Mouse (Mus musculus) right cerebral cortex, postnatal 14 days (tissue): ENCODE results near the gene Zcchc2.

Source experiments
- DNase-seq: peaks from one replicate; pipeline ENCODE4 v3.0.0; 2022

Gene Zcchc2

GRCm38 (mm10) chr1:105990138-105990821, at the start of gene Zcchc2:
TSS of gene Zcchc2 (plus strand) at chr1:105990406.
- DNase-seq: peak; percentile 100

- no peak for DNase-seq
Observed at GRCm38 (mm10) chr1:105944927-105945580, 45.2 kb upstream of the Zcchc2 start.

- DNase-seq: peak; percentile 57
Observed at GRCm38 (mm10) chr1:105946581-105947540, 43.3 kb upstream of the Zcchc2 start.

GRCm38 (mm10) chr1:105948352-105948751, 41.9 kb upstream of the Zcchc2 start:
- no peak for DNase-seq

GRCm38 (mm10) chr1:105953588-105953987, 36.6 kb upstream of the Zcchc2 start:
- DNase-seq: no peak

- DNase-seq: no peak
Observed at GRCm38 (mm10) chr1:105954047-105954446, 36.2 kb upstream of the Zcchc2 start.

GRCm38 (mm10) chr1:105956057-105956456, 34.1 kb upstream of the Zcchc2 start:
- DNase-seq: no peak

- no peak for DNase-seq
Observed at GRCm38 (mm10) chr1:105961472-105961871, 28.7 kb upstream of the Zcchc2 start.

- DNase-seq: no peak
Observed at GRCm38 (mm10) chr1:105962084-105962818, 28.0 kb upstream of the Zcchc2 start.

- DNase-seq: no peak
Observed at GRCm38 (mm10) chr1:105962852-105963251, 27.4 kb upstream of the Zcchc2 start.

GRCm38 (mm10) chr1:105964514-105964913, 25.7 kb upstream of the Zcchc2 start:
- DNase-seq: no peak

GRCm38 (mm10) chr1:105965189-105965588, 25.0 kb upstream of the Zcchc2 start:
- DNase-seq: no peak

- DNase-seq: no peak
Observed at GRCm38 (mm10) chr1:105971490-105972170, 18.6 kb upstream of the Zcchc2 start.

- no peak for DNase-seq
Observed at GRCm38 (mm10) chr1:105974023-105974422, 16.2 kb upstream of the Zcchc2 start.

GRCm38 (mm10) chr1:105977446-105978094, 12.6 kb upstream of the Zcchc2 start:
- no peak for DNase-seq

GRCm38 (mm10) chr1:105980849-105981610, 9.2 kb upstream of the Zcchc2 start:
- no peak for DNase-seq

GRCm38 (mm10) chr1:105982496-105983364, 7.5 kb upstream of the Zcchc2 start:
- DNase-seq: no peak

- no peak for DNase-seq
Observed at GRCm38 (mm10) chr1:105984172-105984571, 6.0 kb upstream of the Zcchc2 start.

- DNase-seq: no peak
Observed at GRCm38 (mm10) chr1:105988171-105988570, 2.0 kb upstream of the Zcchc2 start.
